Mouse (Mus musculus) E14TG2a.4 (cell line): ENCODE data around the gene Shbg.
A peak's percentile ranks its signal among the peaks of the same experiment; 100 is the strongest.

Source experiments
- H3K27me3 ChIP-seq: 2 replicates; pipeline ENCODE4 v1.6.1; 2014; ENCODE audit warnings: low read length, control low read depth; ENCODE audit not compliant: insufficient read depth
- H3K36me3 ChIP-seq: 2 replicates; pipeline ENCODE4 v1.6.1; 2014; ENCODE audit warnings: low read length, control low read depth; ENCODE audit not compliant: insufficient read depth
- H3K4me1 ChIP-seq: replicated peaks from 2 replicates; pipeline ENCODE4 v1.6.1; 2014; ENCODE audit warnings: low read depth, low read length, control low read depth
- H3K4me3 ChIP-seq: replicated peaks from 2 replicates; pipeline ENCODE4 v1.5.1; 2014; ENCODE audit warnings: mild to moderate bottlenecking, low read length
- H3K9me3 ChIP-seq: 2 replicates; pipeline ENCODE4 v1.6.1; 2014; ENCODE audit warnings: low read length, control low read depth
- CTCF ChIP-seq: conservative IDR thresholded peaks from 2 replicates; pipeline ENCODE4 v1.5.1; 2014; ENCODE audit warnings: low read length
- NANOG ChIP-seq: IDR thresholded peaks from 2 replicates; pipeline ENCODE4 v1.6.1; 2014; ENCODE audit warnings: borderline replicate concordance, low read length, mixed read lengths
- POU5F1 ChIP-seq: IDR thresholded peaks from 2 replicates; pipeline ENCODE4 v1.6.1; 2014; ENCODE audit warnings: low read length, borderline replicate concordance

Gene Shbg

DNA sequence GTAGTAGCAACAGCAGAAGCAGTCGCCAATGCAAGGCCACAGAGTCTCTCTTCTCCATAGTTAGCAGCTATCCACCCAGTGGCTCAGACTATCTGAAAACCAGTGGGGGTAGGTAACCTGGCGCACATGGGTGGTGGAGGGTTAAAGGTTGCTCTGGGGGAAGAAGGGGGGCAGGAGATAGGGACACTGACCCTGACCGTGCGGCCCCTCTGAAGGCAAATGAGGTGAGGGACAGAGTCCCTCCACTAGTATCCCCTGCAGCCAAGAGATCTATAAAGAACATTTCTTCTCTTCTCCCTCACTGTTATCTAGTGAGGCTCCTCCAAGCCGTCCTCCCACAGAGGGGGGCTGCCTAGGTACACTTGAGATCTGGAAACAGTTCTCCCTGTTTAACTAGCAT lies at the start of gene Shbg:
TSS of gene Shbg (minus strand) at position 101 of the 400 bp plus-strand sequence.
- Histone ChIP-seq H3K4me1 (peaks cover 38% of the 10 kb centered on the region), H3K27me3 (peaks cover 35% of the 10 kb centered on the region), H3K4me3 (no peak within 1 kb of the TSS), H3K36me3 (no peaks in the 10 kb centered on the region), H3K9me3 (no peaks in the 10 kb centered on the region)
- TF ChIP-seq NANOG (no peak), CTCF (no peak), POU5F1 (no peak)

DNA sequence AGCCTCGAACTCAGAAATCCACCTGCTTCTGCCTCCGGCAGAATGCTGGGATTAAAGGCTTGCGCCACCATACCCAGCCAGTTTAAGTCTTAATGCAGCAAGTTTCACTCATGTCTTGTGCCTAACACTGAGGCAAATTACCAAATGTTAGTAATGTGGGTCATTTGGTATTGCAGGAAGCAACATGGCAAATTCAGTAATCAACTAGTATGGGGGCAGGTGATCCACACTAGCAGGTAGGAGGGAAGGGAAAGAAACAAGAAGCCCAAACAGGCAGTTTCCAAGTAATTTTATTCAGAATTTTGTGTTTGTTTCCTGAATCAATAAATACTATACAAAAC lies 48.9 kb upstream of the Shbg start:
- peaks cover 74% of the 10 kb centered on the region for H3K36me3 ChIP-seq
- 0 out of 2 replicates have a peak overlapping the region, but pooled peaks have one; percentile 20 for H3K4me3 ChIP-seq
- H3K9me3 ChIP-seq = no peaks in the 10 kb centered on the region
- no peaks in the 10 kb centered on the region for H3K27me3 ChIP-seq
- TF ChIP-seq NANOG (no peak), POU5F1 (no peak), CTCF (no peak)
- peaks cover 67% of the 10 kb centered on the region for H3K4me1 ChIP-seq

DNA sequence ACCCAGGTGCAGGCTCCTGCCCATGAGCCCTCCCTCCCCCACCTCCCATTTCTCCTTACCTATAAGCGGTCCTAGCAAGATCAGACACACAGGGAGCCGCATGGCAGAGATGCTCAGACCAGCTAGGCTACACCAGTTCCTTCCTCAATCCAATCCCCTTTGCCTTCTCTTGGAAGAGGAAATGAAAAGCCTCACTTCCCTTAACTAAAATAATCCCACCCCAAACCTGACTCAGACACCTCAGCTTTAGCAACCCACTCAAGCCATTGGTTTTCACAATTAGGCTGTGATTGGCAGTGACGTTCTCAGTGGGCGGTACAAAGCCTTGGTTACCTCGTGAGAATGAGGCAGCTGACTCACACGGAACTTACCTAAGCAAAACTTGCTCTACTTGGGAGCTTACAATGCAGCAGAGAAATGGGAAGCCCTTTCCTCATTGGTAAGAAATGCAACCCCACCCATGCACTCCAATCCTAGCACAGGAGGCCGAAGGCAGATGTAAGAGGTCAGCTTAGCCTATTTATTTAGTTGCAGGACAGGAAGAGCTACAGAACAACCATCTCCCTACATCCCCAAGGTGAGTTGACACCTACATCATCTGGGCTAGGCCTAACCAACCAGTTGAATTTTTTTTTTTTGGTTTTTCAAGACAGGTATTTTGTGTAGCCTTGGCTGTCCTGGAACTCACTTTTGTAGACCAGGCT lies 48.4 kb upstream of the Shbg start, which contains the start of gene Cd68:
TSS of gene Cd68 (minus strand) at position 193 of the 704 bp plus-strand sequence.
- H3K4me3 ChIP-seq = peak within 1 kb of the TSS; percentile 56
- H3K27me3 ChIP-seq = no peaks in the 10 kb centered on the region
- TF ChIP-seq POU5F1 = no peak
- no peak for TF ChIP-seq CTCF
- no peak; the same call in 1 of the 2 replicates for TF ChIP-seq NANOG

DNA sequence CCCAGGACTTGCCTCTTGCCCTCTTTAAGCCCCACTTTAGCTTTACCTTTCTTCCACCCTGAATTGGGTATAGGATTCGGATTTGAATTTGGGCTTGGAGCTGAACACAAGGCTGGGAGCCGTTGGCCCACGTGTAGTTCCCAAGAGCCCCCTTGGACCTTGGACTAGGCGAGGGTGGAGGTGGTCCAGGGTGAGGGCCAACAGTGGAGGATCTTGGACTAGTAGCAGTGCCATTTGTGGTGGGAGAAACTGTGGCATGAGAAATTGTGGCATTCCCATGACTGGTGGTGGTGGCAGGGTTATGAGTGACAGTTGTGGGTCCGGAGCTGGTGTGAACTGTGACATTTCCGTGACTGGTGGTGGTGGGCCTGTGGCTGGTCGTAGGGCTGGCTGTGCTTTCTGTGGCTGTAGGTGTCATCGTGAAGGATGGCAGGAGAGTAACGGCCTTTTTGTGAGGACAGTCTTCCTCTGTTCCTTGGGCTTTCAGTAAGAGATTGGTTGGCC lies 47.8 kb upstream of the Shbg start:
- H3K27me3 ChIP-seq = no peaks in the 10 kb centered on the region
- peaks cover 78% of the 10 kb centered on the region for H3K4me1 ChIP-seq
- H3K36me3 ChIP-seq = peaks cover 70% of the 10 kb centered on the region
- no peaks in the 10 kb centered on the region for H3K9me3 ChIP-seq
- peak overlapping the region; percentile 56 for H3K4me3 ChIP-seq
- TF ChIP-seq POU5F1 = no peak
- no peak for TF ChIP-seq CTCF
- TF ChIP-seq NANOG = no peak

More for the DNA sequence above, 48.4 kb upstream of the Shbg start, which contains the start of gene Cd68:
- Histone ChIP-seq H3K4me1 (peaks cover 72% of the 10 kb centered on the region), H3K36me3 (peaks cover 71% of the 10 kb centered on the region), H3K9me3 (no peaks in the 10 kb centered on the region)

DNA sequence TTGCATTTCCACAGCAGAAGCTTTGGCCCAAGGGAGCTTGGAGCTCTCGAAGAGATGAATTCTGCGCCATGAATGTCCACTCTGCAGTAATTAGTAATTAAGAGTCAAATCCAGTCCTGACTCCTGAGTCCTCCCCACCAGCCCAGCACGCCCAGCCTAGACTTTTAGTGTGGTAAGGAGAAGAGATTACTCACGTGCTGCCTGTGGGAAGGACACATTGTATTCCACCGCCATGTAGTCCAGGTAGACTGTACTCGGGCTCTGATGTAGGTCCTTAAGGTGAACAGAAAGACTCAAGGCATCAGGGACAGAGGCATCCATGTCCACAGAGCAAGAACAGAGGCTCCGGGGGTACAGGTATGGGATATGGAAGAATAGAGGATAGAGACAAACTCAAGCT lies 47.1 kb upstream of the Shbg start:
- Histone ChIP-seq H3K36me3 (peaks cover 70% of the 10 kb centered on the region), H3K4me1 (peaks cover 80% of the 10 kb centered on the region), H3K27me3 (no peaks in the 10 kb centered on the region), H3K9me3 (no peaks in the 10 kb centered on the region), H3K4me3 (0 out of 2 replicates have a peak overlapping the region, but pooled peaks have one; percentile 82)
- no peak for TF ChIP-seq POU5F1
- TF ChIP-seq CTCF = no peak
- no peak for TF ChIP-seq NANOG

DNA sequence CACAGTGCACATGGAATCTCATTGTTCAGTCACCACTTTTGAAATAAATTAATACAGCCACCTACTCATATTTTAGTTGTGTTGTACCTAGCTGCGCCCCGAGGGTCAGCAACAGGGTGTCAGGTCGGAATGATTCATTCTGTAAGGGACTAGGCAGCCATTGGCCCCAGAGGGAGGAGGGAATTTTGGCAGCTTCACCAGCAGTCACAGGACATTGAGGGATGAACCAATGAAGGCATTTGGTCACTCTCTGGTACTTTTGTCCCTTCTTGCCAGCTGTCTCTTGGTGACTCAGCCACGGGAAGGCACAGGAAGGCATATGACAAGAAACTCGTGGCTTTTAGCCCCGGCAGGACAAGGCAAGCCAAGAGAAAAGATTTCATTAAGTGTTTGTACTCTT lies 46.1 kb upstream of the Shbg start:
- no peaks in the 10 kb centered on the region for H3K9me3 ChIP-seq
- no peaks in the 10 kb centered on the region for H3K27me3 ChIP-seq
- H3K4me1 ChIP-seq = peaks cover 79% of the 10 kb centered on the region
- TF ChIP-seq CTCF = no peak
- no peak for TF ChIP-seq NANOG
- TF ChIP-seq POU5F1 = no peak
- H3K4me3 ChIP-seq = peak overlapping the region; percentile 82
- H3K36me3 ChIP-seq = peaks cover 70% of the 10 kb centered on the region

DNA sequence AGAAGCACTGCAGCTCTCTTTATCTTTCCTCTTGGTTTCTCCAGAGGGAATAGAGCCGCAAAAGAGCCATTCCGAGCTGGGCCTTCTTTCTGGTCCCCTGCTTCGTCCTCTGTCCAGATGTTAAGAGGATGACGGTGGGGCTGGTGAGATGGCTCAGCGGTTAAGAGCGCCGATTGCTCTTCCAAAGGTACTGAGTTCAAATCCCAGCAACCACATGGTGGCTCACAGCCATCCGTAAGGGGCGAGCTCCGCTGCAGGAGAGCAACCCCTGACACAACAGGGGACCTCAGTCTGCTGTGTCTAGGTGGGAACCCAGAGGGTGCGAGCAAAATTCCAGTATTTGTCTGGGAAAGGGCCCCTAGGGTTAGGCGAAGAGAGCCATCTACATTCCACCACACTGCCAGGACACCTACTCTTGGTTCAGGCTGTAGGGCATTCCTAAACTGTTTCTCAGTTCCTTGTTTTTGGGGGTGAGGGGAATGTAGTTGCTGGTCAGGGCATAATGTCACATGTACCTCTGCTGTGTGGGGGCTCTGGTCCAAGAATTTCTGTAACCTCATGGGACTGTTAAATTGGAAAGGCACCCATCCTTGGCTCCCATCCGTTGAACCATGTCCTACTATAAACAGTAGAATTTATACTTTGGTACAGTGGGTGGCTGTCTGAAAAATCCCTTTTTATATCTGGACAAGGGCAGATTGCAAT lies 45.4 kb upstream of the Shbg start:
- no peaks in the 10 kb centered on the region for H3K9me3 ChIP-seq
- H3K4me1 ChIP-seq = peaks cover 79% of the 10 kb centered on the region
- H3K27me3 ChIP-seq = no peaks in the 10 kb centered on the region
- no peak for TF ChIP-seq NANOG
- TF ChIP-seq POU5F1 = no peak
- TF ChIP-seq CTCF = no peak
- peak overlapping the region; percentile 82 for H3K4me3 ChIP-seq
- H3K36me3 ChIP-seq = peaks cover 70% of the 10 kb centered on the region

DNA sequence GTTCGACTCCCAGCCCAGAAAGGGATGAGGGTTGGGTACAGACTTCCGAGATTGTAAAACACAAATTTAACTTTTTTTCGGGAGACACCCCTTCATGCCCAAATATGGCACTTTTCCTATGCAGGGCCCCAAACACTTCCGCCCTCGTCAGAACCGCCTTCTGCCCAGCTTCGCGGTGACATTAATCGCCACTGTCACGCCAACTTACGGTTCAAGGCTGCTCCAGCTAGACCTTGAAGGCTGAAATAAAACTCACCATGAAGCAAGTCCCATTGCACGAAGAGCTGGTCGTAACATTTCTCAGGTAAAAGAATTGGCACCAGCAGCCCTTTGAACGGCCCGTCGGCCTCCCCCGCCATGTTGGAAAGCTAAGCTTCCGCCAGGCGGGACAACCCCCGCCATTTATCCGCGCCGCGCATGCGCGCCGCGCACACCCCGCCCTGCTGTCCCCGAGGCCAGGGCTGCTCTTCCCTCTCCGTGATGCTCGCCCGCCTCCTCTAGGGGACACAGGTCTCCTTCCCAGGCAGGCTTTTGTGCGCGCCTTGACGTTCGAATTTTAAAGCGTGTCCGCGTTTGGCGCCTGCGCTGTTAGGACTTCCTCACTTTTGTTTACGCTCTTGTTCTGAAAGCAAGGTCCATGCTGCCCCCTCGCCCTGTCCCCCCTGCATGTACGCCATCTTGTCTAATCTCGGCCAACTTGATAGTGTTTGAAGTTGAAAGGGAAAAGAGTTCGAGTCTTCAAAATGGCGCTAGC lies 44.7 kb upstream of the Shbg start, which contains the start of gene Mpdu1:
TSS of gene Mpdu1 (minus strand) at position 430 of the 754 bp plus-strand sequence.
- no peak for TF ChIP-seq NANOG
- no peak for TF ChIP-seq CTCF
- TF ChIP-seq POU5F1 = no peak
- Histone ChIP-seq H3K9me3 (no peaks in the 10 kb centered on the region), H3K4me3 (peak within 1 kb of the TSS; percentile 82), H3K4me1 (peaks cover 79% of the 10 kb centered on the region), H3K36me3 (peaks cover 70% of the 10 kb centered on the region), H3K27me3 (no peaks in the 10 kb centered on the region)
